Comparison of ENCODE assay signal across 8 mouse cellular contexts in genomic region chr7:142894669-142895068, GRCm38 (mm10). TPM values are rescaled to one million over a fixed set of nuclear protein-coding genes. Genes with fewer than 3 reads are reported as not detected.
A peak's percentile ranks its signal among the peaks of the same experiment; 100 is the strongest.
DNase-seq lines count a peak whose midpoint lies in the region.

No protein-coding gene starts in this region.

- peaks cover 56% of the 10 kb centered on the region for H3K27me3 ChIP-seq in forebrain, embryonic 10.5 days (ENCODE audit: poor library complexity, severe bottlenecking)

- peaks cover 28% of the 10 kb centered on the region for H3K4me1 ChIP-seq in forebrain, embryonic 10.5 days

- intact Hi-C loops in heart, postnatal 10 days (cut with DNase I), result loop anchor here (1.0 to 10.0 kb wide), 4 partner anchors 25 to 580 kb away; partner anchors contain the start of gene Slc22a18

- no peaks in the 10 kb centered on the region for H3K9me3 ChIP-seq in forebrain, embryonic 10.5 days

- H3K36me3 ChIP-seq in forebrain, embryonic 10.5 days (replicated peaks), result no peaks in the 10 kb centered on the region

- DNase-seq in ES-CJ7 (ENCODE audit: low read depth, low spot score), result peak; percentile 84
- DNase-seq in brain, embryonic 18.5 days (ENCODE audit: low read depth, low spot score), result peak; percentile 71
- peak; percentile 87 for DNase-seq in forebrain, embryonic 10.5 days (ENCODE audit: extremely low spot score, low spot score)
- DNase-seq in heart, postnatal 10 days, result peak; percentile 85 to 92
- peak; percentile 67 to 88 for DNase-seq in layer of hippocampus, adult 18-20 months (ENCODE audit: low spot score in 2 of 2)
- DNase-seq in lung, postnatal 14 days, result peak; percentile 81
- peak; percentile 90 for DNase-seq in retina, postnatal 1 day
- peak; percentile 65 to 73 for DNase-seq in thymus, postnatal 36 days

- H3K4me3 ChIP-seq in forebrain, embryonic 10.5 days, result no peak overlapping the region

- H3K27ac ChIP-seq in forebrain, embryonic 10.5 days, result no peak overlapping the region

- 13% methylated on average over 3 of the region's 3 CpGs for WGBS in forebrain, embryonic 10.5 days

RNA-seq across cellular contexts. Expression of gene Th, which starts 36.3 kb away (rescaled TPM):
- 10.9 and 11.9 TPM in 2 replicates for polyA plus RNA-seq in forebrain, embryonic 10.5 days (2016; fragmentation: Nextera tagmentation; extraction: Ambion mirVana)
- total RNA-seq in heart, postnatal 10 days (2021), result not detected
- under 1 TPM; 0.58 to 0.82 TPM for total RNA-seq in layer of hippocampus, adult 18-20 months (2021)
